Mouse (Mus musculus) gastrocnemius, adult 2 months (tissue): Measurements from ENCODE around the gene Tmem132c. TPM values are rescaled to one million over a fixed set of nuclear protein-coding genes. Genes with fewer than 3 reads are reported as not detected.

Source experiments
- DNase-seq: peaks from one replicate; pipeline ENCODE4 v3.0.0; 2022
- H3K27ac ChIP-seq: fragments of 200-600 bp; 2 replicates; pipeline ENCODE4 v1.8.1; 2022; ENCODE audit warnings: mild to moderate bottlenecking
- H3K4me3 ChIP-seq: fragments of 200-600 bp; 2 replicates; pipeline ENCODE4 v1.8.1; 2022; ENCODE audit warnings: mild to moderate bottlenecking, moderate library complexity
- CTCF ChIP-seq: fragments of 200-600 bp; IDR thresholded peaks from 2 replicates; pipeline ENCODE4 v1.8.1; 2022; ENCODE audit warnings: antibody characterized with exemption, mild to moderate bottlenecking, moderate library complexity
- intact Hi-C: fragments of 180-260 bp; cut with DNase I; formaldehyde crosslinking; loops from one replicate; pipeline ENCODE4 v1.15.1; 2025
- total RNA-seq, 2 experiments: library from RNA; stranded (reverse); gene quantifications; 2 replicates each; pipeline ENCODE4 v1.2.3; 2021

The Tmem132c gene
- total RNA-seq, 2 experiments from 2014 or later, result 0.17 TPM; not detected in 1

DNA sequence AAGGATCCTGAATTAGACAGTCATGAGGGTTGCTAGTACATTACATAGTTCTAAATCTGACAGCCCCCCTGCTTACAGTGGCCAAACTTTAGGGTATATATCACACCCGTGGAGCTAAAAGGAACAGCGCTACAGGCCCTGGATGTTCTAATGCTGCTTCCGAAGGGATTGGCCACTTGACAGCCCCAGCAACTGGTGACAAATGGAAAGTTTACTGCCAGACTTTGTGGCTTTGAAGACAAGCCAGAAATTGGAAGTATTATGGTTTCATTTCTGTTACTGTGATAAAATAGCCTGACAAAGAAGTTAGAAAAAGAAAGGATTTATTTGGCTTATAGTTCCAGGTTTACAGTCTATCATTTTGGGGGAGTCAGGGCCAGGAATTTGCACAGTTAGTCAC is 126.6 kb downstream of the Tmem132c start:
- TF ChIP-seq CTCF, result no peak
- H3K4me3 ChIP-seq, result no peak overlapping the region
- H3K27ac ChIP-seq, result no peak overlapping the region
- no peak for DNase-seq
- intact Hi-C loops, result no loop called here

DNA sequence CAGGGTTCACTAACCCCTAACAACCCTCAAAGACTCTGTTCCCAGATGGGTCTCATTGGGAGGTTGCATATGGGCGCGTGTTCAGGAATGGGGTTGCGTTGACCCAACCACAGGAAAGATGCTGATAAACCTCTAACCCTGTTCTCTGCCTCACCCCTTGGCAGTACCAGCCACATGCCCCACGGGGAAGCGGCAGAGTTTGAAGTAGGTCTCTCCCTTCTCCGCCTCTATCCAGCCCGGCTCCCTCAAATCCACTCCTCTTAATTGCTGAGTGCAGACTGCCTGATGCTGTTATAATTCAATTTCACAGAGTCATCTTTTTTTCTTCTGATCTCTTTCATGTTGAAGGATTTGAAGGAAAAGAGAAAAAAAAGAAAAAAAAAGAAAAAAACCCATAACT is 128.2 kb downstream of the Tmem132c start:
- DNase-seq, result no peak
- intact Hi-C loops, result no loop called here
- no peak for TF ChIP-seq CTCF
- H3K4me3 ChIP-seq, result no peak overlapping the region
- H3K27ac ChIP-seq, result no peak overlapping the region

GRCm38 (mm10) chr5:127370503-127370902 is 128.9 kb downstream of the Tmem132c start:
- intact Hi-C loops, result no loop called here
- peak; percentile 67 for DNase-seq
- H3K27ac ChIP-seq, result no peak overlapping the region
- no peak overlapping the region for H3K4me3 ChIP-seq
- TF ChIP-seq CTCF, result no peak

- no peak for TF ChIP-seq CTCF
- intact Hi-C loops, result no loop called here
- H3K4me3 ChIP-seq, result no peak overlapping the region
- peak; percentile 57 for DNase-seq
- H3K27ac ChIP-seq, result no peak overlapping the region
Measured at GRCm38 (mm10) chr5:127374251-127374650, 132.6 kb downstream of the Tmem132c start.

GRCm38 (mm10) chr5:127375654-127376053 is 134.0 kb downstream of the Tmem132c start:
- intact Hi-C loops, result no loop called here
- Histone ChIP-seq H3K27ac (no peak overlapping the region), H3K4me3 (no peak overlapping the region)
- TF ChIP-seq CTCF, result no peak
- no peak for DNase-seq

DNA sequence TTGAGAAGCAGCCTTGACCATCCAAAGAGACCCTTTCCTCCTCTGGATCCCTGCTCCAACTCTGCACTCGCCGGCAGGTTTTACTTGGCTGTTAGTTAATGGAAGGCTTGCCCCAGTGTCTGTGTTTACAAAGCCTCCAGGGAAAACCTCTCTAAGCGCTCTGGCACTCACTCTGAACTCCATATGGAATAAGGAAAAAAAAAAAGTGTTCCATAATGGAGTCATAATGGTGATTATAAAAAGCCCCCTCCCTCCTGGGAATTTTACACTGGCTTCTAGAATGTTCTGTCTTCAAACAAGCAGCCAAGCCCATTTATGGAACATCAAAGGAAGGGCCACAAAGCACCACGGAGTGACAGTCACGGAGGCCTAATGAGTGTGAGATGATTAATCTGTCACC is 136.9 kb downstream of the Tmem132c start:
- intact Hi-C loops, result no loop called here
- Histone ChIP-seq H3K27ac (no peak overlapping the region), H3K4me3 (no peak overlapping the region)
- no peak for DNase-seq
- no peak for TF ChIP-seq CTCF

GRCm38 (mm10) chr5:127379351-127379750 is 137.7 kb downstream of the Tmem132c start:
- H3K27ac ChIP-seq, result no peak overlapping the region
- H3K4me3 ChIP-seq, result no peak overlapping the region
- intact Hi-C loops, result no loop called here
- no peak for TF ChIP-seq CTCF
- peak; percentile 43 for DNase-seq

- no peak overlapping the region for H3K27ac ChIP-seq
- TF ChIP-seq CTCF, result no peak
- DNase-seq, result no peak
- H3K4me3 ChIP-seq, result no peak overlapping the region
- intact Hi-C loops, result no loop called here
Measured at GRCm38 (mm10) chr5:127381216-127381615, 139.6 kb downstream of the Tmem132c start.

DNA sequence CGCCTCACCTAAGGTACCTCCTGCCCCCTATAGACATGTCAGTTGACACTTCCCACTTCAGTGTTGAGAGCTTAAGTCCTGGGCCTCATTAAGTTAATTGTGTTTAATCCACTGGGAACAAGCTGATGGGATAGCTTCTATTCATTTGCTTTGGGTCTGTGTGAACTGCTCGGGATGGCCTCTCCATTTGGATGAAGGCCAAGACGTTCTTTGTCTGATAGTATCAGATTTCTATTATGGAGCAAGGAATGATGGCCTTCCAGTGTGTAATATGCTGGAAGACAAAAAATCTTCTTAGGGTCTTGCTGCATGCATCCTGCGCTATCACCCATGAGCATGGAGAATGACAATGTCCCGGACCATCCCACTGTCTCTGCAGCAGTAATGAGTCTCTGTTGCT is 141.0 kb downstream of the Tmem132c start:
- TF ChIP-seq CTCF, result no peak
- H3K27ac ChIP-seq, result no peak overlapping the region
- intact Hi-C loops, result no loop called here
- no peak overlapping the region for H3K4me3 ChIP-seq
- no peak for DNase-seq

DNA sequence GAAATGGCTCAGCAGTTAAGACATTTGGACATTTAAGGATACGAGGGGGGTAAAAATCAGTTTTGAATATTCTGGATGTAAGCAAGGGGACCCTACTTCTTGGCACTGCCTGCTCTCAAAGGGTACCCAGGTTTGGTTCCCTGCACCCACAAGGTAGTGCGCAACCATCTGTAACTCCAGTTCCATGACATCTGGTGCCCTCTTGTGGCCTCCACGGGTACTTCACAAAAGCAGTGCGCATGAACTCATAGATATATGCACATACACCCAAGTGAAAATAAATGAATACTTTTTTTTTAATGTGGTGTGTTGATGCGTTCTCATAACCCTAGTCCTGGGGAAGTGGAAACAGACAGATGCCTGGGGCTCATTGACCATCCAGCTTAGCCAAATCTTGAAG is 149.6 kb downstream of the Tmem132c start:
- TF ChIP-seq CTCF, result no peak
- DNase-seq, result no peak
- Histone ChIP-seq H3K27ac (no peak overlapping the region), H3K4me3 (no peak overlapping the region)
- intact Hi-C loops, result no loop called here

GRCm38 (mm10) chr5:127396889-127397288 is 155.3 kb downstream of the Tmem132c start:
- intact Hi-C loops, result no loop called here
- DNase-seq, result no peak

GRCm38 (mm10) chr5:127398010-127398409 is 156.4 kb downstream of the Tmem132c start:
- no peak for TF ChIP-seq CTCF

More at GRCm38 (mm10) chr5:127396889-127397288, 155.3 kb downstream of the Tmem132c start:
- no peak overlapping the region for H3K4me3 ChIP-seq
- TF ChIP-seq CTCF, result no peak
- H3K27ac ChIP-seq, result no peak overlapping the region

GRCm38 (mm10) chr5:127405391-127406000 is 163.9 kb downstream of the Tmem132c start:
- intact Hi-C loops, result no loop called here
- Histone ChIP-seq H3K27ac (no peak overlapping the region), H3K4me3 (no peak overlapping the region)
- DNase-seq, result peak; percentile 31
- TF ChIP-seq CTCF, result no peak

More at GRCm38 (mm10) chr5:127398010-127398409, 156.4 kb downstream of the Tmem132c start:
- intact Hi-C loops, result no loop called here
- no peak overlapping the region for H3K27ac ChIP-seq
- DNase-seq, result no peak
- no peak overlapping the region for H3K4me3 ChIP-seq

GRCm38 (mm10) chr5:127406014-127406655 is 164.5 kb downstream of the Tmem132c start:
- no peak for TF ChIP-seq CTCF
- intact Hi-C loops, result no loop called here
- no peak overlapping the region for H3K27ac ChIP-seq

More at GRCm38 (mm10) chr5:127406014-127406655, 164.5 kb downstream of the Tmem132c start:
- DNase-seq, result no peak
- no peak overlapping the region for H3K4me3 ChIP-seq
